Mouse (Mus musculus): ENCODE data around the gene Ank3. TPM values are rescaled to one million over a fixed set of nuclear protein-coding genes. Genes with fewer than 3 reads are reported as not detected.

Ank3 gene
- total RNA-seq, 2 experiments from 2014 or later, result 78.0 to 88.7 TPM

DNA sequence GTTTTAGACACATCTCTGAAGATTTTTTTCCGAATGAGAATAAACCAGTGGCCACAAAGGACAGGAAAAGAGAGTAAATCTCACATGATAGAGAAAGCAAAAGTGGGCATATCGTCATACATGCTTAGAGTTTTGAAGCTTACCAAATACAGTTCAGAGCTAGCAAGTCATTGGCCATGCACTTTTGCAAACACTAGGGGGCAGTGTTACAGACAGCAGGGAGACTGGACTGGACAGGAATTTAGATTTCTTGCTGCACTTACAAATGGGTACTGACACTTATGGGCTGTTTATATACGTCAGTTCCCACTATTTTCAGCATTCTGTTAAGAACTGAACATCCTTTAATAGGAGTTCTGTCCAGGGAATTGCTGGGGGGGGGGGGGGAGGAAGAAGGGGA lies 257.7 kb downstream of the Ank3 start:
- DNase-seq (ENCODE audit: low spot score), result peak; percentile 63

DNA sequence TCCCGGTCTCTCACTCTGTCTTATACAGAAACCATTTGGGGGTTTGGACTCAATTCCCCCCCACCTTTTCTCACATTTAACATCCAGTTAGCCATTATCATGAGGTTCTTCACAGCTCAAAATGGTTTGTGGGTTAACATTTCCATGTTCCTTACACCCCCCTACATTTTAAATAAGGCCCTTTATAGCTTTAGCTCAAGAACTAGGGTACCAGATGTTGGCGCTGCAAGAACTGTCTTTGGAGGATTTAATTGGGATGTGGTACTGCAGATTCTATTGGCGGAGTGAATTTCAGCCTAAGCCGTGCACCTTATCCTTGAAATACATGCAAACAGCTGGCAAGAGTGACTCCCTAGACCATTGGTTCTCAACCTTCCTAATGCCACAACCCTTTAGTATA lies 261.2 kb downstream of the Ank3 start:
- DNase-seq (ENCODE audit: low spot score), result no peak

DNA sequence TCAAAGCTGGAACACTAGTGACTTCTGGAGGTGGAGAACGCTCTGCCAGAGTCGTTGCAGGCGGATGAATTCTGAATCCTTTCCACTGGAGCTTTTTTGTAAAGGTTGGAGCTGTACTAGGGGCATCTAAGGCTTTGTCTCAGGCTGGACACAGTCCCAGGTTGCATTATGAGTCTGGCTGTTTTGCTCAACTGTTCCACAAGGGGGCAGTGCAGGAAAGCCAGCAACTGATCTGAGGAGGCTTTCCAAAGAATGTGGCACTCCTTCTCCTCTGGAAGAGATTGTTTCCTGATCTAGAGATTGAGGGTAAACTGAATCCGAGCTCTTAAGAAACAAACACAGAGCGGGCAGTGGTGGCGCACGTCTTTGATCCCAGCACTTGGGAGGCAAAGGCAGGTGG lies 263.8 kb downstream of the Ank3 start:
- DNase-seq (ENCODE audit: low spot score), result peak; percentile 79

DNA sequence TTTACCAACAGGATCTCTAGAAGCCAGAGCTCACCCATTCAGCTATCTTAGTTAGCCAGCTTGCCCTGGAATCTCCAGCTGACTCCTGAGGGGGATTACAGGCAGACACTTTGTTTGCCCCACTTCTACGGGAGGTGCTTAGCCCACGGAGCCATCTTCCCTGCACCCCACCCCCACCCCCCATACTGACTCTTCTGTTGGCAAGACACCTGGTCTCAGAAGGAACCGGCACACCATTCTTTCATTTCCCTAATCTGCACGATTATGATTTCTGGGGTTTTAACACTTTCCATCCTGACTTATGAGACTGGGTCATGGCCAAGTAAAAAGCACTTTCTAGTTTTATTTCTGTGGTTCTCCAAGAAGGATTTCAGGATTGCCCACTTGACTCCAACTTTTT lies 268.9 kb downstream of the Ank3 start:
- DNase-seq (ENCODE audit: low spot score), result no peak

DNA sequence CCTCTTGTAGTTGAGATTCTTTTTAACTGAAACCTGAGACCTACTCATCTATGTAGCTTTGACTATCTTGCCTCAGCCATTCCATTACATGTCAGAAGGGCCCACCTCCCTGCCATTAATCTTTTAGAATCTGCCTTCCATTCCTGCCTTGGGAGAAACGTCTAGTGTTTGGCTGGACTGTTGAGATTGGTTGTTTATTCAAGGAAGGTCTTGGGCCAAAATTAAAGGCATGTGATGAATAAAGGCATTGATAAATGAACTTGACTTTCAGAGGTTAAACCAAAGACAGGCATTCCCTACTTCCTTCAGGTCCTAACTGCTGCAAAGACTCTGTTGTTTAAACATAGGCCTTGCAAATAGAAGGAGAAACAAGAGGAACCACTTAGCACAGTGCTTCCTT lies 271.9 kb downstream of the Ank3 start:
- DNase-seq (ENCODE audit: low spot score), result no peak

DNA sequence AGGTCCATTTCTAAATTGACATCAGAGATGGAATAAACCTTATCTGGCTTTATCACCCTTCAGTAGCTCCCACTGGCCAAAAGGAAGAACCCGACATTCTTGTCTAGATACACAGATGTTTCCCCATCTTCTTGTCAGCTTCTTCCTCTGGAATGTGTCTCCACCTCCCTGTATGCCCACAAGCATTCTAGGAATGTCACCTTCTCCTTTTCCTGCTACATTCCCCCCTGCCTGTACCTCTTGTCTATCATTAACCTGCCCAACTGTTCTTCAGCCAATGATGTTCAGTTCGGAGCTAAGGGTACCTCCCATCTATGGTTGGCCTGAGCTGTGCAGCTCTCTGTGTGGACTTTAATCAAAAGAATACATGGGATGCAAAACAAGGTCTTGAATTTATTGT lies 272.4 kb downstream of the Ank3 start:
- DNase-seq (ENCODE audit: low spot score), result no peak

DNA sequence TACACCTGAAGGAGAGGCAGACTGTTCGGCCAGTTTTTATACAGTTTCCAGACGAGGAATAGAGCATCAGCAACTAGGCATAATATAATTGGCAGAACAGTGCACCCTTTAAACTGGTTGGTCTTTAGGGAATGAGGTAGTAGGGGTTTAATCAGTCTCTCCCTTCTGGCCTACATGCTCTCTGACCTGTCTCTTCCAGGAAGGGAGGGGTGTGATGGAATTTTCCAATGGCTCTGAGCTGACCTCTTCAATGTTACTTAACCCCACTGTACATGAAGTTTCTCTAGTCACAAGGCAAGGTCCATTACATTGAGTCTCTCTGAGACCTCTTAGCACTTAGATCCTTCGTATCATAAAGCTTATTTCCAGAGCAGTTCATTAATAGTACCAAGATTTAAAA lies 272.9 kb downstream of the Ank3 start:
- DNase-seq (ENCODE audit: low spot score), result no peak

DNA sequence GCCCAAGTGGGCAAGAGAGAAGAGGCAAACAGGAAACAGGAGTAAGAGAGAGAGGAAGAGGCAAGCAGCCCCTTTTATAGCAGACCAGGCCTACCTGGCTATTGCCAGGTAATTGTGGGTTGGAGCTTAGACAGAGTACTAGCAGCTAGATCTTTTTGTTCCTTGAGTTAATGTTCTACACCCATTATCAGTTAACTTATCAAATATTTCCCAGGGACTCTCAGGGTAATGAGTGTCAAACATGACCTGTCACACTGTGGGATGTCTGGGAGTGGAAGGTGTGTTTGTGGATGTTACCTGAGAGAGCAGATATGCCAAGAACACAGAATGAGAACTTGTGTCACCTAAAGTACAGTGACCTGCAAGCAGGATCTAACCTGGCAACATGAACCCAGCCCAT lies 274.0 kb downstream of the Ank3 start:
- DNase-seq (ENCODE audit: low spot score), result no peak

DNA sequence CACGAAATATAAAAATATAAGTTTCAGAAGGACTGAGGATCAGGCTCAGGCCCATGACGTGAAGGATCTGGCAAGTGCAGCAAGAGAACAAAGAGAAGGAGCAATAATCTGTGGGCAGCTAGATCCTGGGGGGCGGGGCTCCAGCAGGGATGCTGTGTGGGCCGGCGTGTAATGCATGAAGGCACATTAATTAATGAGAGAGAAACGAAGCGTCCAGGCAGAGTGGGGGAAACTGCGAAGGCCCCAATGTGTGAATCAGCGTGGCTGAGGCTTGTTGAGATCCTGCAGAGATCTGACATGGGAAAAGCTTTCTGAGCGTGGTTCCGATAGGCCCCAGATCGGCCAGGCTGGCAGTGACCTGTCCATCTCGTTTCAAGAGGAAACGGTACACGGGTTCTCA lies 279.7 kb downstream of the Ank3 start:
- no peak for DNase-seq (ENCODE audit: low spot score)

DNA sequence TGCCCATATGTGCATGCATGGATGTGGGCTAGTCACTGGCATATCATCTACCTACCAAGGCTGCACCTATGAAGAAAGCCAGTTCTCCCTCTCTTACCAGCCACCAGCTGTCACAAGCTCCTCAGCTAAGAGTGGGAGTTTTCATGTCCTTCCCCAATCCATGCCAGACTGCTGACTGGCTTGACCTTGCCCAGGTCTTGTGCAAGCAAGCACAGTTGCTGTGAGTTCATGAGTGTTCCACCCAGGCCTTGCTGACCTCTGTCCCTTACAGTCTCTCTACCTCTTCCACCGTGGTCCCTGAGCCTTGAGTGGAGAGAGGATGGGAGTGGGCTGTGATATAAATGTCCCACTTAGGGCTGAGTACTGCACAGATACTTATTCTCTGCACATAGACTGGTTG lies 287.8 kb downstream of the Ank3 start:
- DNase-seq (ENCODE audit: low spot score), result no peak

DNA sequence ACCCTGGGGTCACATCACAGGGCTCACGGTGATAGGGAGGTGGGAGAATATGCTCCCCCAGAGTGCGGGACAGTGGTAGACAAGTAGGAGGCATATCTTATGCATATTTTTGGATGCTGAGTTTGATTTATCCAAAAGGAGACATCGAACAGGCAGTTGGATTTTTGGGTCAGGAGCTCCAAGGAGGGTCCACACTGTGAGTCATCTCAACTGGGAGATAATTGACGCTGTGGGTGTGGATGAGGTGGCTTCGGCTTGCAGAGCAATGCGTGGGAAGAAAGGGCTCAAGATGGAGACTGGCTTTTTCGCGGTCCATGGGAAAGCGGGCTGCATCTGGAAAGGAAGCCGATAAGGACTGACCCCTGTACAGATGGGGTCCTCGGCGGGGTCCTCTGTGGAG lies 290.5 kb downstream of the Ank3 start:
- DNase-seq (ENCODE audit: low spot score), result no peak

DNA sequence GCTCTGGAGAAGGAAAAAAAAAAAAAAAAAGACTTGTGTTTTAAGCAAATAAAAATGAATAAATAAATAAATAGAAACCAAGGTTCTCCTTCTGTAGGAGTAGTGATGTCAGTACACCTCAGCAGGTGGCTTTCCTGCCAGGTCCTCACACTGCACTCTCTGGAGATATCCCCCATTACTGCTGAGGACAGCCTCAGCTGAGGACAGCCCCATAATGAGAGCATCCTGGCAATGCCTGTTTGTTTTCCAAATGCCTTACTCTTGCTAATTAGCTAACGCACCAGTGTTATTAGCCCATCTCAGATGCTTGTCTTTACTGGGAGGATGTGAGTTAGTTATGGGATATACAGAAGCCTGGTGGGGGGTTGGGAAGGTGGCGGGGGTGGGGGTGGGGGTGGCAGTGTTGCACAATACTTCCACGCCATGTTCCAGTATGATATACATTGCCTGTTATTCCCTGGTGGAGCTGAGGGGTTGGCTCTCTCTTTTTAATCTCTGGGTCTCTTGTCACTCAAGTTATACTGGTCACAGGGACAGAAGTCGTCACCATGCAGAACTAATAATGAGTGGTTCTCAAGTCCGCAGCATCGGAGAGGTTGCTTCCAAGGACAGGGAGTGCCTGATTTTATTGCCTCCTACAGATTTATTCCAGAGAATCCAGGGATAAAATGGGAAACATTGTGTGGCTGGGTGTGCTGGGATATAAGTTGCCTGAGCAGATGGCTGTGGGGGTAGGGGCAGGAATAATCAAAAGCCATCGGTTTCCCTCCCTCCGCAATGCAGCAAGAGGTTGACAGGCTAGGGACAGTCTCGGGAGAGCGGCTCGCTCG lies 291.8 kb downstream of the Ank3 start:
- no peak for DNase-seq (ENCODE audit: low spot score)

DNA sequence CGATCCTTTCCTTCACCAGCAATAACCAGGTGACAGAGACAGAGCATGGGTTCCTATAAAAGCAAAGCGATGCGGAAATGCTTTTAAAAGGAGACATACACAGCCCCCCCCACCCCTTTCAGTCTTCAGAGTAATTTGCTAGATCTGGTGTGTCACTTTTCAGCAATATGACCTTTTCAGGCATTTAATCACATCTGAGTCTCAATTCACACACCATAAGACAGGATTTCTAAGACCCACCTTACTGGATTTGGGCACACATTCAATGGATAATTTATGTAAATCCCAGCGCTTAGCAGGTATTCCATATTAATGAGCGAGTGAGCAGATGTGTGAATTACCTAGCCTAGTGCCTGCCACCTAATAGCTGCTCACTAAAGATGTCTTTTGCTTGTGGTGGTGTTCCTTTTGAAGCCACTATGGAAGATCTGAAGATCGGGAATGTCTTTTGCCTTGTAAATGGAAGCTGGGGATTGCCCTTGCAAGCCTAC lies 292.4 kb downstream of the Ank3 start:
- no peak for DNase-seq (ENCODE audit: low spot score)

DNA sequence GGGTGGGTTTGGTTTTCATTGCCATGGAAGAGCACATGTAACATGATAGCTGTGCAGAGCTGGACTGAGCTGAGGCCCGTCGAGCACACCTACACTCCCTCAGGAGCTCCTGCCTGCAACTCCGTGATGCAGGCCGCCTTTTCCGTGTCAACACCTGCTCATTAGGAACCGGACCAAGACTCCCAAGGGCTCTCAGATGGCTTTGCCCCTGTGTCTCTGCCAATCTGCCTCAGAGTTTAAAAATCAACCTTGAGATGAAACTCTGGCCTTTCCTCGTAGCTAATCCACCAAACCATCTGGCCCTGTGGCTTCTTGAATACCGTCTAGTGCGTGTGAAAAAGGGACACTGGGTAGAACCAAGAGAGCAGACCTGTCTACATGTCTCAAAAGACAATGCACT lies 297.4 kb downstream of the Ank3 start:
- DNase-seq (ENCODE audit: low spot score), result peak; percentile 15

DNA sequence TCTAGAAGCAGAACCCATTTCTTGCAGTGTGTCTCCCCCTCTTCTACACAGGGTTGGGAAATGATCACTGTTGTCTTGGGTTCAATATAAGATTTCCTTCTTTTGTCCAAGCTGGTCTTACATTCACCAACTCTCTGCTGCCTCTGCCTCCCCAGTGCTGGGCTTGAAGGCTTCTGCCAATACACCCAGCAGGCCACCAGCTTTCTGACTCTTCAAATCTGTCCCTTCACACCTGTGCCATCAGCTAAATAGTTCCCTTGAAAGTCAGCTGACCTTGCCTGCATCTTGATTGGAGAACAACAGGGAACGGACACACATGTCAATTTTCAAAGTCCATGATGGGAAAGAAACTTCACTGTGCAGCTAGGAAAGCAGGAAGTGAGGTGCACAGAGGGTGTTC lies 300.1 kb downstream of the Ank3 start:
- DNase-seq (ENCODE audit: low spot score), result no peak

DNA sequence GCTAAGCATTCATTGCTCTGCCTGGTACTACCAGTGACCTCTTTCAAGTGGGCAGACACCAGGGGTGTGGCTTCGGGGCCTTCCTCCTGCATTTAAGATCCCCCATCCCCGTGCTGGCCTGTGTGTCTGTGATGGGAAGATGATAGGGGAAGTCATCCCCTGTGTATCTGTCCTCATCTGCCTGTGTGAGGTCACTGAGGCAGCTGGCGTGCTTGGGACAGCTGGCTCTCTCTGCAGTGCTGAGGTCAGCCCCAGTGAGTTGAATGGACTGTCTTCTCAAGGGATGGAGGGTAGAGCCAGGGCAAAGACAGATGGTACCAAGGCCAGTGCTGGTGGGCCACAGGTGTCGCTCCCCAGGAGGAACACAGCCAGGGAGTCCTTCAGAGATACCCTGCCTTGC lies 302.7 kb downstream of the Ank3 start:
- DNase-seq (ENCODE audit: low spot score), result no peak

DNA sequence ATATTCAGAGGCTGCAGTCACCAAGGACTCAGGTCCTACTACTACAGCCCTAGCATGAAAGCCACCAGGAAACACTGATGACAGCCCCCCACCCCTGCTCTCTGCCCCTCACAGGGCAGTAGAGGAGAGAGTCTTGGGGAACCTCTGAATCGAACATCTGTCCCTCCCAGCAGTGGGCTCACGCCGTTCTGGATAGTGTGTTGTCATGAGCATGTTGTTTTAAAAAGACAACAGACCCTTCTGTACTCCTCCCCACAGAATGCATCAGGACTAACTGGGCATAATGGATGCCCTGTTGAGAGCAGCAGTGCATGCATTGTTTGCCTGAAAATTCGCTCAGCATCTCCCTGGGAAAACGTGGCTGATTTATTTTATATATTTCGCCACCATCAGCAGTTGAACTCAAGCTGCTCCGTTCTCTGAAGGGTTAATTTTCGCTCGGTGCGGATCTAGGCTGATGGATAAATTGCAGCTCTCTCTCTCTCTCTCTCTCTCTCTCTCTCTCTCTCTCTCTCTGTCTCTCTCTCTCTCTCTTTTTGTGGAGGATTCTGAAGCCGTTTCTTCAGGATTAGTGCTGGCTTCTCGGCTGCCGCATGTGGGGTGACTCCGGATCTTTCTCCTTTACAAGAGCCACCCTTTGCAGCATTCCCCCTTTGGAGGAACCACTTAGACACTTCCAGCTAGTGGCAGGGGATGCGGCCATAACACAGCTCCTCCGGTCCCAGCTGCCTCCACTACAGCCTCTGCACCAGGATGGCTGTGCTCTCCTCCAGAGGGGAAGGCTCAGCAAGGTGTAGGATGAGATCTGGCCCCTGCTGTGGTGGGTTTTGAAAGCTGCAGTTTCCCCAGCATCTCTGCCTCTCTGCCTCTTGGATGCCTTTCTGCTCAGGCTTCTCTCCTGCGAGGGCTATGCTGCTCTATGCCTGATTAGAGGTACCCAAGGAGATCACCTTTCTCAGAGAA lies 307.5 kb downstream of the Ank3 start:
- DNase-seq (ENCODE audit: low spot score), result no peak

DNA sequence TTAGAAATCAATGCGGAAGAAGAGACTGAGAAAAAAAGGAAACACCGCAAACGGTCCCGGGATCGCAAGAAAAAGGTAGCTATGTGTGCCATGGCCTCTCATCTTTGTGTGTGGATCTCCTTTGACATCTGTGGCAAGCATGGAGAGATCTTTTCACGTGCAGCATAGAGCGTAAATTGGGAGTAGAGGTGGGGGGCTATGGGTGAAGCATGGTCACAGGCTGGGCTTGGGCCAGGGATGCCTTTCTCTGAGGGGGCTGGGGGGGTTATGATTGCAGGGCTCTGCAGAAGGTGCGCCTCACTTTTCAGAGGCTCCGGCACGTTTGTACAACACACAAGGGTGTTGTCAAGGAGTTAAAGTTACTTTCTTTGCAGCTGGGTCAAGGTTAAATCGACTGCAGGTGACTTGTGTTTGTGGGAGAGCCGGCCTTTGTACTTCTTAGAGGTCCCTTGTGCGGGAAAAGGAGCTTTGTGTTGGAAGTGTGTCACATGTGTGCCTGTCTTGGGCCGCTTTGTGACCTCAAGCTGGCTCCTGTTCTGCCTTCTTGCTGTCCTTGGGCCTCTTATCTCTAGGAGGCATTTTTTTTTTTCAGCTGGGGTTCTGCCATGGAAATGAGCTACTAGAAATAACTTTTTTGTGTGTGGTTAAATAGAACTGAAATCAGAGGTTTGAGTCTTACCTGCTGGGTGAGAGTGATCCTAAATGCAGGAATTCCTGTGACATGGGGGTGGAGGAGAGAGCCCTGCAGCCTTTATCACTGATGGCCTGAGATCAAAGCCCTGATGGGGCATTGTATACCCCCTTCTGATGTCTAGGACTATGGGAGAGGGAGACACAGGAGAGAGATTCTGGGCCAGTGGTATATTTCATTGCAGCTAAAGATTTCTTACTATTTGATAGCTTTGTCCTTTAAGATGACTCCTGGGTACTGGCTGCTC lies 308.5 kb downstream of the Ank3 start:
- DNase-seq (ENCODE audit: low spot score), result no peak

DNA sequence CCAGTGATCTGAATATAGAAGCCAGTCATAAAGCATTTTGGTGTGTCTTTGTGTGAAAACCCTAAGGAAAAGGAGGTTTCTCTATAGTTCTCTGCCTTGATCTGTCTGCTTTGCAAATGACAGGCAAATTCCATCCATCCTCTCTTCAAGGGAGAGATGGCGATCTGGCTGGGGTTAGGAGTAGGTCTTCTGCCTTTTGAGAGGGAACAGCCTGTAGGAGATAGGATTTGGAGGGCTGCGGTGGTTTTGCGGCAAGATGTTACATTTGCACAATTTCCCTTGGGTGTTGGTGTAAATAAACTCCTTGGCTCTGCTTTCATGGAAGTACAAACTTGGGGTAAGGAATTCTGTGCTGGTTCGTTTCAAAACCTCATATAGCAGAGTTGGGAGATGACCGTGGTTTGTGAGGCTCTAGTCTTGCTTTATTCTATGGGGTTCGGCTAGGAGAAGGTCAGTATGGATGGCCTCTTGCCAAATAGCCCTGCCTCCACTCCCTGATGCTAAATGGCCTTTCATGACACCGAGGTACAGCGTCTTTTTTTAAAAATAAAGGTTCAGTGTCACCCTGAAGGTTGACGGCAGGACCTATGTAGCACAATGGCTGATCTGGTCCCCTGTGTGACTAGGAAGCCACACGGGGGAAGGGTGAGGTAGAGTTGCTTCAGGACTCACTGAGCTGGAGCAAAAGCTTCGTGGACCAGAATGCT lies 309.4 kb downstream of the Ank3 start:
- no peak for DNase-seq (ENCODE audit: low spot score)

DNA sequence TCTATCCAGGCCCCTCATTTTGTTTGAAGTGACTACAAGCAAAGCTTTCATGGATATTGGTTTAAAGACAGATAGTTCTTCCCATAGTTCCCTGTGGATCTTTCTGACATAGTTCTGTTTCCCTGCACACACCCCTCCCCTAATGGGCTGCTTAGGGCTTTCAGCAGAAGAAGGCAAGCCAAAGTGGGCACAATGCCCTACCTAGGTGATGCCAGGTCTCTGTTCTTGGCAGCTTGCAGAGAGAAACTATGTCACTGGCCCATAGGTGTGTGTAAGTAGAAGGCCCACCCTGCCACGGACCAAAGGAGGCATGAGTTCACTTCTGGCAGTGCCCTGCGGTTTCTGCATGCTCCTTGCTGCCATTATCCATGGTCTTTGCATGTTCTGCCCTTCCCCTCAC lies 311.1 kb downstream of the Ank3 start:
- no peak for DNase-seq (ENCODE audit: low spot score)

DNA sequence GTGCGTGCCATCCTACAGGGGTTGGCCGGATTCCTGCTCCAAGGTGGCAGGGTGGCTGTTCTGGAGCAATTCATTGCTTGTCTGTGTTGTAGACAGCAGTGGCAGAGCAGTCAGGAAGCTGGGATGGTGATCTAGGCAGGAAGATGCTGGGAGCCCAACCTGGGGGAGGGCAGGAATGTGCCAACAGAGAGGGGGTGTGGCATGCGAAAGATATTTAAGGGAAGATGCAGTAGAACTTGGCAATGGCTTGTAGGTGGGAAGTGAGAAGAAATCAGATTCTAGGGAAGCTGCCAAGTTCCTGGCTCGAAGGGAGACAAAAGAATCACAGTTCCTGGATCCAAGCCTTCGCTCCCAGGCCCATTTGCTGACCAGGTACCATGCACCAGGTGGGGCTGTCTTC lies 312.2 kb downstream of the Ank3 start:
- no peak for DNase-seq (ENCODE audit: low spot score)

All from gastrocnemius, adult 18-20 months (tissue).